Mouse (Mus musculus) cerebellum, adult 8-10 months (tissue): ENCODE results near the gene Magee1.
A peak's percentile ranks its signal among the peaks of the same experiment; 100 is the strongest.
"Not testable (repeated sequence)": the region's sequence is repeated elsewhere in the genome, so short reads cannot be mapped to it uniquely, and the experiment has no call there.

Experiments
- DNase-seq: peaks from one replicate; pipeline ENCODE4 v3.0.0; 2022

Gene Magee1

DNA sequence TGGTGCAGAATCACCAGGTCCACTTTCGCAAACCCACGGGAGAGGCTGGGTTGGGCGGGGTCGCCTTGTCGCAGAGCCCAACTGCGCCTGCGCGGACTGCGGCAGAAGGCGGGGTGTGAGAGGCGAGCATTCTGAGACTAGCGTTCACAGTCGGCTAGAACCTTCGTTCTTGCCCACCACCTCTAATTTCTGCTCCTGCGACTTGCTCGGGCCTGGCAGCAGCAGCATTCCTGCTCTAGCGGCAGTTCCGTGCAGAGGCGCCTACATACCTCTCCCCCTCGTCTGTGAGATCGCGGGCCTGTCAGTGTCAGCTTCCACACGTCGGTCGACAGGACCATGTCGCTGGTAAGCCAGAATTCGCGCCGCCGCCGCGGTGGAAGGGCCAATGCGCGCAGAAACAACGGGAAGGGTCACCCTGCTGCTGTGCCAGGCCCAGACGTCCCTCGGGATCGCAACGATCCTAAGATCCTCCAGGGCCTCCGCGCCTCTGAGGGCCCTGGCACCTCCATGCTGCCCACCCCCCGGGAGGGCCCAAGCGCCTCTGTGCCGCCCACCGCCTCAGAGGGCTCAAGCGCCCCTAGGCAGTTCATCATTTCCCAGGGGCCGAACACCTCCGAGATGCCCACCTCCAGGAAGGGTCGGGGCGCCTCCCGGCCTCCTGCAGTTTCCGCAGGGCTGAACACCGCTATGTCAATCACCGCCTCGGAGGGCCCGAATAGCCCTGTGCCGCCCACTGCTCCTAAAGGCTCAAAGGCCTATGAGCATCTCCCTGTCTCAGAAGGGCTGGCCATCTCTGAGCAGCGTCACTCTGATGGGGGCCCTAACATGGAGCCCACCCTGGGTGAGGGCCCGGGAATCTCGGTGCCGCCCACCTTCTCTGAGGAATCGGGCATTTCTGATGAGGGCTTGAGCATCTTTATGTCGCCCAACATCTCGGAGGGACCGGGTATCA, at the start of gene Magee1:
Magee1 (plus strand) TSS at position 104 of the 952 bp plus-strand sequence.
- DNase-seq, result peak; percentile 89

DNA sequence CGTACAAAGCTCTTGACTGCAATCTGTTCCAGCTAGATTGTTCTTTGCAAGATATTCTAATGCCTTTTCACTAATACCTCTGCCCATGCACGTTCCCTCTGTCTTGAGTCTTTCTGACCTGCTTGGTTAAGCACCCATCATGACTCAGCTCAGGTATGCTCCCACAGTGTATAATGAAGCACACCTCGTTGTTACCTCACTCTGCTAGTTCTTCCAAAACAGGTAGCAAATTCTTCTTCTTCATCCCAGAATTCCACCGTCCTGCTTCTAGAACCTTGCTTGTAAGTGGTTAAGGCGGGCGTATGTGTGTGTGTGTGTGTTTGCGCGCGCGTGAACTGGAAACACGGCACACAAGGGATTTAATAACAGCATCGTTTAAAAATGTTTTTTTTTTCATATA, 41.0 kb upstream of the Magee1 start:
- DNase-seq, result no peak

DNA sequence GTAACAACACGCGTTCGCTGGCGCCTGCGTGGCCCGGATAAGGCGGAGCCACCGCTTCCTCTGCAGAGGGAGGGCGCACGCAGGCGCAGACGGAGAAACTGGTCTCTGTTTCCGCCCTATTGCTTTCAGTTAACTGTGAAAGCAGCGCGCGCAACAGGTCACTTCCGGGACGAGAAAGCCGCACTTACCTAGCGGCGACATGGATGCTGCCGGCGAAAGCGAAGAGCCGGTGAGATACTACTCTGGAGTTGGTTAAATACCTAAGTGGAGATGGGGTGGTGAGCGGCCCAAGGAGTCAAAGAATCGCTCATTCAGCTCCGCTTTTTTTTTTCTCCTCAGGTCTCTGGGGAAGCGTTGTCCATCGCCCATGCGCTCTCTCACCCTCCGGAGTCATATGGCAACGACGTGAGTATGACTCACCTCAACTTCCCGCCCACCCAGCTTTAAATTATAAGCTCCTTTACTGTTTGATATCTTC, 40.5 kb upstream of the Magee1 start, which contains the start of gene Pbdc1:
Pbdc1 (plus strand) TSS at position 142 of the 478 bp plus-strand sequence.
- peak; percentile 89 for DNase-seq

DNA sequence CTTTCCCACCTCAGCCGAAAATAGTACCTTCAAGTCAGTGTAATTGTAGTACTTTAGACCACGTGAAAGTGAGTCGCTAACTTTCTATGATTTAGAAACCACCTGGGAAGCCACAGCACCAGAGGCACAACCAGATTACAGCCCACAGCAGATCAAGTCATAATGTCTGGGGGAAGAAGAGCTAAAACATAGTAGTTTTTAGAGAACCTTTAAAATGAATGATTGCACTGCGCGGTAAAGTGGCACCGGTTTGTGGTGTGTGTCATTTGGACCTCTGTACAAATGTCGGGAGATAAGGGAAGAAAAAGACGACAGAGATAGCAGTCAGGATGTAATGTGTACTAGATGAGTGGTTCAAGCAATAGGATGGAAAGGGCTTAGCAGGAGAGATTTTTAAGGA, 40.1 kb upstream of the Magee1 start:
- no peak for DNase-seq

DNA sequence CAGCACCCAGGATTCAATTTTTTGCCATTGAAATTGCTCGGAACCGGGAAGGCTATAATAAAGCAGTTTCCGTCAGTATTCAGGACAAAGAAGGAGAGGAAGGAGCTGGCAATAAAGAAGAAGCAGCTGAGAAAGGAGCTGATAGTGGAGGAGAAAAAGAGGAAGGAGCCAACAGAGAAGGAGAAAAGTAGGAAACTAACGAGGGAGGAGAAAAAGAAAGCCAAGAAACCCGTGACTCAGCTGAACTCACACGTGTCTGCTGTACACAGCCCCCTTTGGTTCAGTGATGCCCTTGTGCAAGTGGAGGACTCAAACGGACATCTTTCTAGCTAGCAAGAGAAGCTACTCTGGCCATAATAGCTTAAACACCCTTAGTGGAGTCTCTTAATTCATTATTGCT, 37.2 kb upstream of the Magee1 start:
- DNase-seq, result not testable (repeated sequence)

DNA sequence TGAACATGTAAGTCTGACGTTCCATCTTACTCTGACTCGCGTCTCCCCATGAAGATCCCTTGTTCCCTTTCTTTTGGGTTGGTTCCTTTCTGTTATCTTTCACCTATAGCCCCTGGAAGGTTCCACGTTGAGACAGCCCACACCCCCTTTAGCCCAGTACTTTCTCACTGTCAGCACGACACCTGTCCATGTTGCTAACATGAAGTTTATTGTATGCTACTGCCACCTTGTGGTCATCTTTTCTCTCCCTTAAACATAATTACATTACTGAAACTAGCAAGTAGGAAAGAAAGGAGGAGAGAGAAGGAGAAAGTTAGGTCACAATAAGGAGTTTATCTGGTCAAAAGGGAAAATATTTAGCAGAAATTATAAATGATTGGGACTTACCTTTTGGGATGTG, 16.0 kb upstream of the Magee1 start:
- DNase-seq, result peak; percentile 37

- DNase-seq, result no peak
These were observed 5.2 kb upstream of the Magee1 start for GRCm38 (mm10) chrX:105114994-105115393.

- DNase-seq, result peak; percentile 79
These were observed 1.2 kb downstream of the Magee1 start for GRCm38 (mm10) chrX:105121227-105121865.

DNA sequence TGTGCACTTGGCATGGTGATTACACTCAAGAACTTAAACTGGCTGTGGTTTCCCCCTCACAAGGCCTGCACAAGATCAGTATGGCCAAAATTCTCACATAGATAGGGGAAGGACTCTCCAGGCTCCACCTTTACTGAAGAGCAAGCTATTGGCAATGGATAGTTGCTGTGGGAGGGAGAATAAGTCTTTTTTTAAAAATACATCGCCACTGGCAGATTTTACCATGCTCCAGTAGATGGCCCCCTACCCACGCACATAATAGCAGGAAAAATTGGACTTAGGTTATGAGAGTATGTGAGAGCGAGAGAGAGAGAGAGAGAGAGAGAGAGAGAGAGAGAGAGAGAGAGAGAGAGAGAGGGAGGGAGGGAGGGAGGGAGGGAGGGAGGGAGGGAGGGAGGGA, 4.7 kb downstream of the Magee1 start:
- DNase-seq, result no peak

- DNase-seq, result no peak
These were observed 31.8 kb downstream of the Magee1 start for GRCm38 (mm10) chrX:105151872-105152461.

DNA sequence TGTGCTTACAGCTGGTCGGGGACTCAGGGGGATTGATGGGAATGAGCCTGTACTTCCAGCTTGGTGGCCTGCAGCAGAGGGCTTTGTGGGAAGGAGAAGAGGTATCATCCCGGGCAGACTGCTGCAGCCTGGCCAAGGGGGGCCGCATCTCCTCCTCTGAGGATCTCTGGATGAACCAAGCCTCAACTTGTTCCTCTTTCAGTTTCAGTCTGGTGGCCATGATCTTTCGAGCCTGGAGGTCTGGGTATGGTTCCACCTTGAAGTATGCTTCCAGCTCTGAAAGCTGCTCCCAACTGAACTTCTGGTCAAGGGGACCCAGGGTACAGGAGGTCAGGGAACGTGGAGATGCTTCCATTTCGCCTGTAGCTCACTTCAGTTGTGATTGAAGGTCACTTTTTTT, 44.8 kb downstream of the Magee1 start:
- DNase-seq, result not testable (repeated sequence)

DNA sequence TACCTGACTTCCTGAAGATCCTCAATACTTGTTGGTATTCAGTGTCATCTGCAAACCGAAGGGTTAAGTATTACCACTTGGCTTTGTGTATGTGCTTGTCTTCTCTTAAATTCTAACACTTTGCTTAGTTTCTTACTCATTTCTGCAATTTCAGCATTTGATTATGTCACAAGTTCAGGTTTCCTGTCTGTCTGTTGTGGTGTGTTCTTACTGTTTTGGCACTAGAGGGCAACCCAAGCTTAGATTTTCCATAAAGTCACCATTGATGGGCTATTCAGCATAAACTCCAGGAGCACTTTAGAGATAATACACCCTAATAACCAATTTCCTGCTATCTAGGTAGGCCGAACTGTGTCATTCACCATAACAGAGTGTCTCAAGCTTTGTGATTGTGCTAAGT, 47.0 kb downstream of the Magee1 start:
- DNase-seq, result no peak
